Mouse (Mus musculus) left cerebral cortex, adult 18-20 months (tissue): ENCODE results near the gene Ctnnb1. TPM values are rescaled to one million over a fixed set of nuclear protein-coding genes. Genes with fewer than 3 reads are reported as not detected.

Experiments
- DNase-seq, 2 experiments: peaks; one replicate each; pipeline ENCODE4 v3.0.0; 2021 to 2022; ENCODE audit warnings: low spot score in 2 of 2, mixed read lengths in 1 of 2
- microRNA-seq, 2 experiments: library from miRNA; unstranded; fragments of <30 nt; microRNA quantifications; one replicate each; pipeline ENCODE4 v1.2.0; 2021
- total RNA-seq, 2 experiments: library from RNA; stranded (reverse); gene quantifications; 2 replicates each; pipeline ENCODE4 v1.2.3; 2021

Ctnnb1 gene
- total RNA-seq, 2 experiments from 2014 or later: 475 to 494 TPM

GRCm38 (mm10) chr9:120993004-120993403 lies 64.0 kb downstream of the Ctnnb1 start:
- no peak for DNase-seq

GRCm38 (mm10) chr9:120994223-120995155 lies 65.5 kb downstream of the Ctnnb1 start:
- no peak for DNase-seq

GRCm38 (mm10) chr9:120998696-120999095 lies 69.7 kb downstream of the Ctnnb1 start:
- DNase-seq: peak; percentile 22 to 29

GRCm38 (mm10) chr9:121000641-121001320 lies 71.8 kb downstream of the Ctnnb1 start:
- peak; percentile 50 to 68 for DNase-seq

- DNase-seq: no peak
Measured at GRCm38 (mm10) chr9:121001681-121002540, 72.9 kb downstream of the Ctnnb1 start.

GRCm38 (mm10) chr9:121005961-121006360 lies 76.9 kb downstream of the Ctnnb1 start:
- no peak for DNase-seq

Small RNA genes lying within 50 kb of the gene (microRNA-seq; reads per million reads assigned to microRNA genes)
- gene Mir7090: 0 reads per million in 2 experiments
